Mouse (Mus musculus) intestine, embryonic 16.5 days (tissue): ENCODE results near the gene Tshz2. TPM values are rescaled to one million over a fixed set of nuclear protein-coding genes. Genes with fewer than 3 reads are reported as not detected.

Experiments used
- ATAC-seq: fragments of 200-750 bp; cut with Nextera tagmentation; 2 replicates; pipeline ENCODE4 v1.8.0; 2017; ENCODE audit warnings: moderate TSS enrichment, moderate library complexity
- H3K27ac ChIP-seq: fragments of 300-500 bp; sonication (generic); 2 replicates; pipeline ENCODE4 v1.5.1; 2014; ENCODE audit warnings: mild to moderate bottlenecking, low read length
- H3K27me3 ChIP-seq: fragments of 300-500 bp; sonication (generic); replicated peaks from 2 replicates; pipeline ENCODE4 v1.6.1; 2014; ENCODE audit warnings: low read length, control low read depth, mixed read lengths; ENCODE audit not compliant: control insufficient read depth, insufficient read depth
- H3K36me3 ChIP-seq: fragments of 300-500 bp; sonication (generic); 2 replicates; pipeline ENCODE4 v1.6.1; 2014; ENCODE audit warnings: low read length, control low read depth; ENCODE audit not compliant: control insufficient read depth, insufficient read depth
- H3K4me1 ChIP-seq: fragments of 300-500 bp; sonication (generic); 2 replicates; pipeline ENCODE4 v1.6.1; 2014; ENCODE audit warnings: low read length, control low read depth, mixed read lengths; ENCODE audit not compliant: control insufficient read depth, insufficient read depth
- H3K4me2 ChIP-seq: fragments of 300-500 bp; sonication (generic); 2 replicates; pipeline ENCODE4 v1.6.1; 2014; ENCODE audit warnings: low read depth, low read length, control low read depth
- H3K4me3 ChIP-seq: fragments of 300-500 bp; sonication (generic); 2 replicates; pipeline ENCODE4 v1.5.1; 2014; ENCODE audit warnings: mild to moderate bottlenecking, low read length
- H3K9ac ChIP-seq: fragments of 300-500 bp; sonication (generic); 2 replicates; pipeline ENCODE4 v1.6.1; 2014; ENCODE audit warnings: low read depth, low read length
- H3K9me3 ChIP-seq: fragments of 300-500 bp; sonication (generic); 2 replicates; pipeline ENCODE4 v1.6.1; 2016; ENCODE audit warnings: low read length, control low read depth; ENCODE audit not compliant: control insufficient read depth
- WGBS: fragments of 180-500 bp; shearing (Covaris S2); extraction: QIAGEN DNeasy Blood & Tissue Kit; methylation state at CpG from one replicate; pipeline ENCODE4 v1.1.7; 2014; 5-methylcytosine and 5-hydroxymethylcytosine counted together
- polyA plus RNA-seq: library from polyadenylated mRNA; unstranded; fragments of >200 nt; fragmentation: Nextera tagmentation; extraction: Ambion mirVana; gene quantifications from 2 replicates; pipeline ENCODE4 v1.2.1, GENCODE M21; 2015

Gene Tshz2
- polyA plus RNA-seq, 1 experiment from 2014 or later, result 14.0 TPM

- no peak overlapping the region for H3K4me2 ChIP-seq
- no peaks in the 10 kb centered on the region for H3K36me3 ChIP-seq
- no peaks in the 10 kb centered on the region; the same call in 1 of the 2 replicates for H3K4me1 ChIP-seq
- H3K9ac ChIP-seq, result no peak overlapping the region
- H3K27me3 ChIP-seq, result no peaks in the 10 kb centered on the region
- H3K9me3 ChIP-seq, result no peaks in the 10 kb centered on the region
- H3K27ac ChIP-seq, result no peak overlapping the region
- H3K4me3 ChIP-seq, result no peak overlapping the region
- 76% methylated on average over 9 of the region's 9 CpGs for WGBS
- peak; percentile 78 for ATAC-seq
Measured at GRCm38 (mm10) chr2:170046371-170047145, 413.7 kb downstream of the Tshz2 start.

DNA sequence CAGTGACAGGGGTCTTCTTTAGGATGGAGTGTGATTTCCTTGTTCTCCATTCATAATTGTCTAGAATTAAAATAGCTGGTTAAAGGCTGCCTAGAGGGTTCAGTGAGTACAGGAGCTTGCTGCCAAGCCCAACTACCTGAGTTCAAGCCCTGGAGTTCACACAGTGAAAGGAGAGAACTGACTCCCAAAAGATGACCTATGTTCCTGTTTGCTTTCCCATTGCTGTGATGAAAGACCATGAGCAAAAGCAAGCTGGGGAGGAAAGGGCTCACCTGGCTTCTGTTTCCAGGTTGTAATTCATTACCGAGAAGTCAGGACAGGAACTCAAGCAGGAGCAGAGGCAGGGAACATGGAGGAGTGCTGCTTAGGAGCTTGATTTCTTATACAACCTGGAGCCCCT is 416.0 kb downstream of the Tshz2 start:
- H3K27me3 ChIP-seq, result no peaks in the 10 kb centered on the region
- H3K36me3 ChIP-seq, result no peaks in the 10 kb centered on the region
- H3K4me1 ChIP-seq, result no peaks in the 10 kb centered on the region
- no peak overlapping the region for H3K27ac ChIP-seq
- H3K9ac ChIP-seq, result no peak overlapping the region
- ATAC-seq, result no peak
- H3K4me3 ChIP-seq, result no peak overlapping the region
- H3K4me2 ChIP-seq, result no peak overlapping the region
- no peaks in the 10 kb centered on the region for H3K9me3 ChIP-seq
- WGBS, result 71% methylated on average over 1 of the region's 1 CpGs

- 46% methylated on average over 5 of the region's 5 CpGs for WGBS
- H3K27me3 ChIP-seq, result no peaks in the 10 kb centered on the region
- H3K4me2 ChIP-seq, result no peak overlapping the region
- ATAC-seq, result no peak
- no peaks in the 10 kb centered on the region for H3K4me1 ChIP-seq
- H3K9me3 ChIP-seq, result no peaks in the 10 kb centered on the region
- no peak overlapping the region for H3K4me3 ChIP-seq
- H3K36me3 ChIP-seq, result no peaks in the 10 kb centered on the region
- no peak overlapping the region for H3K9ac ChIP-seq
- no peak overlapping the region for H3K27ac ChIP-seq
Measured at GRCm38 (mm10) chr2:170050651-170051050, 417.8 kb downstream of the Tshz2 start.

- Histone ChIP-seq H3K9me3 (no peaks in the 10 kb centered on the region), H3K4me2 (no peak overlapping the region), H3K27me3 (no peaks in the 10 kb centered on the region), H3K36me3 (no peaks in the 10 kb centered on the region), H3K4me3 (no peak overlapping the region), H3K4me1 (no peaks in the 10 kb centered on the region), H3K27ac (no peak overlapping the region), H3K9ac (no peak overlapping the region)
- no peak for ATAC-seq
- 90% methylated on average over 6 of the region's 6 CpGs for WGBS
Measured at GRCm38 (mm10) chr2:170051441-170051840, 418.6 kb downstream of the Tshz2 start.

DNA sequence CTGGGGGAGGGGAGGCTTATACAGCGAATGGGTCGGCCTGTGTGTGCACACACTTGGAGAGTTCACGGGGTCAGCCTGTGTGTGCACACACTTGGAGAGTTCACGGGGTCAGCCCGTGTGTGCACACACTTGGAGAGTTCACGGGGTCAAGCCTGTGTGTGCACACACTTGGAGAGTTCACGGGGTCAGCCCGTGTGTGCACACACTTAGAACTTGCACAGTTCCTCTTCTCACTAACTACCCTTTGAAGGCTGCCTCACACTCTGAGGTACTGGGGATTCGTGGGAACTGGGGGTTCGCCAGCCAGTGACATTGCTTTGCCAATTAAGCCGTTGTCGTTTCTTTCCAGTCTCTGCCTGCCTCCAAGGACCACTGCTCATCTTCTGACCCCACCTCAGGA is 422.1 kb downstream of the Tshz2 start:
- Histone ChIP-seq H3K4me3 (no peak overlapping the region), H3K27ac (no peak overlapping the region), H3K27me3 (no peaks in the 10 kb centered on the region), H3K4me1 (peaks cover 2% of the 10 kb centered on the region; the same call in 1 of the 2 replicates), H3K9ac (no peak overlapping the region), H3K9me3 (no peaks in the 10 kb centered on the region), H3K4me2 (no peak overlapping the region), H3K36me3 (no peaks in the 10 kb centered on the region)
- peak; percentile 25 for ATAC-seq
- 67% methylated on average over 12 of the region's 12 CpGs for WGBS

DNA sequence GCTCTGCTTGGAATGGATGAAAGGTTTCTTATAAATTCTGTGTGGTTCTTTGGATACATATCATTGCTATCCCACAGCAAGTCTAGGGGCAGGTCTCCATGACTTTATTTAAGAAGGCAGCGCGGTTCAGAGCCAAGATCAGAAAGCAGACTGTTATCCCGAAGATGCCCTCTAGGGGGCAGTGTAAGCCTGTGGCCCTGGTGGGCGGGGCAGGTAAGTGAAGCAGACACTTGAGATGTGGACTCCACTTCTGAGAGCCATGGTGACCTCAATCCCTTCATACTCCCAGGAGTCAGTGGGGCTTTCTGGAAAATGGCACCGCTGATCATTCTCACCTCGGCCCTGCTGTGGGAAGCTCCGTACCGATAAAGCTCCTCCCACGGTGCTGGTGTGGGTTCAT is 422.6 kb downstream of the Tshz2 start:
- Histone ChIP-seq H3K27ac (no peak overlapping the region), H3K4me2 (no peak overlapping the region), H3K9me3 (no peaks in the 10 kb centered on the region), H3K27me3 (no peaks in the 10 kb centered on the region), H3K9ac (no peak overlapping the region), H3K4me3 (no peak overlapping the region), H3K4me1 (peaks cover 2% of the 10 kb centered on the region; the same call in 1 of the 2 replicates), H3K36me3 (no peaks in the 10 kb centered on the region)
- 41% methylated on average over 9 of the region's 9 CpGs for WGBS
- ATAC-seq, result peak; percentile 26; the same call in 1 of the 2 replicates

DNA sequence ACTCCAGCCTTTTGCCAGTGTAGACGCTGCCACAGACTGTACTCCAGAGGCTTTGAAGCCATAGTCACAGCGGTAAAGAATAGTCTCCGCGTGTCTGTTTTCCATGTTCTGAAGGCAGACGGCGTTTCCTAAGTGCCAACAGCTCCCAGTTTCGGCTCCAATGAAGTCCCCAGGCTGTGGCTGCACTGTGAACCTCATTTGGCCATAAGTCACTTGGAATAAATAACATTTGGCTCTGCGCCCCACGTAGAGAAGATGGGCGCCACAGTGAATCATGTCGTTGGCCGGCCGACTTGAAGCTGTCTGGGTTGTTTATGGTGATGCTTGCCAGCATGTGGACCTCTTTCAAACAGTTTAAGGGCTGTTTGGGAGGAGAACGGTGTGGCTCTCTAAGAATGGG is 426.0 kb downstream of the Tshz2 start:
- peak overlapping the region; percentile 45 for H3K27ac ChIP-seq
- WGBS, result 56% methylated on average over 14 of the region's 14 CpGs
- no peak overlapping the region for H3K9ac ChIP-seq
- H3K4me3 ChIP-seq, result no peak overlapping the region
- H3K27me3 ChIP-seq, result no peaks in the 10 kb centered on the region
- no peaks in the 10 kb centered on the region for H3K9me3 ChIP-seq
- ATAC-seq, result no peak
- H3K4me1 ChIP-seq, result peaks cover 2% of the 10 kb centered on the region; the same call in 1 of the 2 replicates
- H3K36me3 ChIP-seq, result no peaks in the 10 kb centered on the region
- H3K4me2 ChIP-seq, result no peak overlapping the region

DNA sequence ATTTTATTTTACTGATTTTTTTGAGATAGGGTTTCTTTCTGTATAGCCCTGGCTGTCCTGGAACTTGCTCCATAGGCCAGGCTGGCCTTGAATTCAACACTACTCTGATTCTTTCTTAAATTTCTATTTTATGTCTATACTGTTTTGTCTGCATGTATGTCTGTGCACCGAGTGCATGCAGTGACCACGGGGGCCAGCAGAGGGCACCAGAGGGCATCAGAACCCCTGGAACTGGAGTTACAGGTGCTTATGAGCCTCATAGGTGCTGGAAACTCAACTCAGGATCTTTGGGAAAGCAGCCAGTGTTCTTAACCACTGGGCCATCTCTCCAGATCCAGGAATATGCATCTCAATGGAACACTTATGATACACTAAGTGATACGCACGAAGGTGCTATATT is 427.3 kb downstream of the Tshz2 start:
- Histone ChIP-seq H3K36me3 (no peaks in the 10 kb centered on the region), H3K27me3 (no peaks in the 10 kb centered on the region), H3K4me3 (no peak overlapping the region), H3K4me1 (peaks cover 2% of the 10 kb centered on the region; the same call in 1 of the 2 replicates), H3K27ac (no peak overlapping the region), H3K9ac (no peak overlapping the region), H3K9me3 (no peaks in the 10 kb centered on the region), H3K4me2 (no peak overlapping the region)
- ATAC-seq, result no peak
- 67% methylated on average over 4 of the region's 4 CpGs for WGBS

DNA sequence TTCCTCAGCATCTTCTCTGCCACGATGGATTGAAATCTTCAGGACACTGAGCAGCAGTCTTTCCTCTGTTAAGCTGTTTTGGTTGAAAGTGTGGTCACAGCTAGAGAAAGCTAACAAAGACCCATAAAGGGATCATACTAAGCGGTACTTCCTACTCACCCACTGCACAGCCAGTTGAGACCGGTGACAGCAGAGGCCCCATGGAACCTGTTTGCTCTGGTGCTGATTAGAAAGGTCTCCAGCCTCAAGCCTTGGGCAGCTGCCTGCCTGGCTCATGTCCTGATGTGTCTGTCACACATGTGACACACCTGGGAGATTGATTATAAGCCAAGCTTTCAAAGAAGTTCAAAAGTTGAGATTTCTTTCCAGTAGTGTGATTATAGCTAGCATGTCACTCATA is 429.6 kb downstream of the Tshz2 start:
- H3K4me1 ChIP-seq, result peaks cover 2% of the 10 kb centered on the region; the same call in 1 of the 2 replicates
- H3K4me2 ChIP-seq, result no peak overlapping the region
- no peak overlapping the region for H3K9ac ChIP-seq
- H3K27ac ChIP-seq, result no peak overlapping the region
- H3K36me3 ChIP-seq, result no peaks in the 10 kb centered on the region
- 53% methylated on average over 3 of the region's 3 CpGs for WGBS
- no peak overlapping the region for H3K4me3 ChIP-seq
- ATAC-seq, result peak; percentile 81
- no peaks in the 10 kb centered on the region for H3K9me3 ChIP-seq
- no peaks in the 10 kb centered on the region for H3K27me3 ChIP-seq
